Mouse (Mus musculus) heart, postnatal 0 days (tissue): ENCODE measurements around the gene Disp1. TPM values are rescaled to one million over a fixed set of nuclear protein-coding genes. Genes with fewer than 3 reads are reported as not detected.

Source experiments
- ATAC-seq: fragments of 200-750 bp; cut with Nextera tagmentation; 2 replicates; pipeline ENCODE4 v1.8.0; 2017; ENCODE audit warnings: low read depth, moderate number of reproducible peaks, moderate library complexity; ENCODE audit not compliant: insufficient read depth
- DNase-seq: peaks from one replicate; pipeline ENCODE4 v3.0.0-alpha.2; 2016; ENCODE audit warnings: low spot score
- H3K27ac ChIP-seq: fragments of 300-500 bp; sonication (generic); 2 replicates; pipeline ENCODE4 v1.5.1; 2014; ENCODE audit warnings: low read depth, mild to moderate bottlenecking
- H3K27me3 ChIP-seq: fragments of 300-500 bp; sonication (generic); 2 replicates; pipeline ENCODE4 v1.6.1; 2014; ENCODE audit warnings: low read length, mixed read lengths; ENCODE audit not compliant: control insufficient read depth, insufficient read depth
- H3K36me3 ChIP-seq: fragments of 300-500 bp; sonication (generic); replicated peaks from 2 replicates; pipeline ENCODE4 v1.6.1; 2014; ENCODE audit warnings: low read length, mixed read lengths; ENCODE audit not compliant: control insufficient read depth, insufficient read depth
- H3K4me1 ChIP-seq: fragments of 300-500 bp; sonication (generic); 2 replicates; pipeline ENCODE4 v1.6.1; 2014; ENCODE audit warnings: antibody characterized with exemption; ENCODE audit not compliant: control insufficient read depth, insufficient read depth
- H3K4me2 ChIP-seq: fragments of 300-500 bp; sonication (generic); 2 replicates; pipeline ENCODE4 v1.6.1; 2014; ENCODE audit warnings: low read depth, mild to moderate bottlenecking, low read length, moderate library complexity
- H3K4me3 ChIP-seq: fragments of 300-500 bp; sonication (generic); 2 replicates; pipeline ENCODE4 v1.5.1; 2014; ENCODE audit warnings: low read depth, low read length
- H3K9ac ChIP-seq: fragments of 300-500 bp; sonication (generic); replicated peaks from 2 replicates; pipeline ENCODE4 v1.6.1; 2014; ENCODE audit warnings: low read depth, low read length, mixed read lengths
- H3K9me3 ChIP-seq: fragments of 300-500 bp; sonication (generic); replicated peaks from 2 replicates; pipeline ENCODE4 v1.6.1; 2016; ENCODE audit warnings: low read length; ENCODE audit not compliant: control insufficient read depth
- CTCF ChIP-seq: IDR thresholded peaks from 2 replicates; pipeline ENCODE4 v1.5.1; 2016; ENCODE audit warnings: antibody characterized with exemption, control low read depth, low read depth
- EP300 ChIP-seq: IDR thresholded peaks from 2 replicates; pipeline ENCODE4 v1.6.1; 2016; ENCODE audit warnings: antibody characterized with exemption, low read depth
- WGBS: fragments of 180-500 bp; shearing (Covaris S2); extraction: QIAGEN DNeasy Blood & Tissue Kit; methylation state at CpG from one replicate; pipeline ENCODE4 v1.1.7; 2014; 5-methylcytosine and 5-hydroxymethylcytosine counted together
- polyA plus RNA-seq: library from polyadenylated mRNA; unstranded; fragments of >200 nt; fragmentation: Nextera tagmentation; extraction: Ambion mirVana; gene quantifications from 2 replicates; pipeline ENCODE4 v1.2.1, GENCODE M21; 2015
- total RNA-seq: library from RNA; depleted of rRNA; stranded (reverse); fragments of >200 nt; gene quantifications from 2 replicates; pipeline ENCODE4 v1.2.3, GENCODE M21; 2014; ENCODE audit warnings: low replicate concordance

The Disp1 gene
- total and polyA plus RNA-seq, 2 experiments from 2014 or later: 5.8 to 8.1 TPM

GRCm38 (mm10) chr1:183213850-183214249, 7.5 kb downstream of the Disp1 start:
- ATAC-seq: no peak
- H3K9ac ChIP-seq: no peak overlapping the region
- TF ChIP-seq EP300 (no peak), CTCF (no peak)
- WGBS: 93% methylated on average over 6 of the region's 6 CpGs
- no peak for DNase-seq
- no peaks in the 10 kb centered on the region for H3K4me1 ChIP-seq
- no peak overlapping the region for H3K27ac ChIP-seq
- no peak overlapping the region for H3K4me2 ChIP-seq
- H3K36me3 ChIP-seq: no peaks in the 10 kb centered on the region
- H3K9me3 ChIP-seq: no peaks in the 10 kb centered on the region
- no peak overlapping the region for H3K4me3 ChIP-seq
- H3K27me3 ChIP-seq: no peaks in the 10 kb centered on the region

GRCm38 (mm10) chr1:183212757-183213211, 8.5 kb downstream of the Disp1 start:
- H3K4me2 ChIP-seq: no peak overlapping the region
- no peaks in the 10 kb centered on the region for H3K36me3 ChIP-seq
- no peak overlapping the region for H3K27ac ChIP-seq
- no peak overlapping the region for H3K4me3 ChIP-seq
- no peak overlapping the region for H3K9ac ChIP-seq
- DNase-seq: no peak
- no peak for TF ChIP-seq CTCF
- TF ChIP-seq EP300: no peak
- no peaks in the 10 kb centered on the region for H3K9me3 ChIP-seq
- 54% methylated on average over 6 of the region's 6 CpGs for WGBS
- H3K4me1 ChIP-seq: no peaks in the 10 kb centered on the region
- no peak for ATAC-seq
- H3K27me3 ChIP-seq: no peaks in the 10 kb centered on the region

DNA sequence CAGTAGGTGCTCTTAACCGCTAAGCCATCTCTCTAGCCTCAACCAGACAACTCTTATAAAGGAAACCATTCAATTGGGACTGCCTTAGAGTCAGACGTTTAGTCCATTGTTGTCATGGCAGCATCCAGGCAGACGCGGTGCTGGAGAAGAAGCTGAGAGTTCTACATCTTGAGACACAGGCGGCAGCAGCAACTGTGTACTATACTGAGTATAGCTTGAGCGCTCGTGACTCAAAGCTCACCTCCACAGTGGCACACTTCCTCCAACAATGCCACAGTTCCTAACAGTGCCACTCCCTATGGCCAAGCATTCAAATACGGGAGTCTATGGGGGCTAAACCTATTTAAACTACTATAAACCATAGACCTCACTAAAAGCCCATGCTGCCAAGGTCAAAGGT, 11.2 kb downstream of the Disp1 start:
- no peak for TF ChIP-seq EP300
- TF ChIP-seq CTCF: no peak
- no peak for ATAC-seq

GRCm38 (mm10) chr1:183207623-183208022, 13.7 kb downstream of the Disp1 start:
- no peaks in the 10 kb centered on the region for H3K4me1 ChIP-seq
- H3K9ac ChIP-seq: no peak overlapping the region
- H3K36me3 ChIP-seq: no peaks in the 10 kb centered on the region
- H3K4me2 ChIP-seq: no peak overlapping the region
- H3K27ac ChIP-seq: no peak overlapping the region
- no peaks in the 10 kb centered on the region for H3K9me3 ChIP-seq
- 83% methylated on average over 6 of the region's 6 CpGs for WGBS
- H3K27me3 ChIP-seq: no peaks in the 10 kb centered on the region
- no peak overlapping the region for H3K4me3 ChIP-seq
- DNase-seq (no peak), ATAC-seq (no peak)
- TF ChIP-seq CTCF (no peak), EP300 (no peak)

More for the DNA sequence above, 11.2 kb downstream of the Disp1 start:
- no peak overlapping the region for H3K4me2 ChIP-seq
- no peak overlapping the region for H3K9ac ChIP-seq
- no peak overlapping the region for H3K27ac ChIP-seq
- no peaks in the 10 kb centered on the region for H3K27me3 ChIP-seq
- H3K4me3 ChIP-seq: no peak overlapping the region
- H3K4me1 ChIP-seq: no peaks in the 10 kb centered on the region
- H3K9me3 ChIP-seq: no peaks in the 10 kb centered on the region
- no peak for DNase-seq
- 88% methylated on average over 8 of the region's 8 CpGs for WGBS
- H3K36me3 ChIP-seq: no peaks in the 10 kb centered on the region

DNA sequence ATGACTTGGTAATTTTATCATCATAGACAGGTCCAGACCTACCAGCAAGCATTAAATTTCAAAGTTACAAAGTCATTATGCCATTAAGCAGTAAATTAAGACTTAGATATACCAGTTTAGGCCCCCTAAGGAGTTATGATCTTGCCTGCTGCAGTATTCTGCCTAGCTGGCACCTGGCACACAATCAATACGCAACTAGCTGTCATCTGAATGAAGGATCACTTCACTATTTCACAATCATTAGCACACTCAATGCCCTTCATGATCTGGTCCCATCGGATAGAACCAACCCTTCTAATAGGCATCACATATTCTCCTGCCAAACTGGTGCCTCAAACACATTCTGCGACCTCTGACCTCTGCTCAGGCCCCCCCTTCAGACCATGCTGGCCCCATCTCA, 14.2 kb downstream of the Disp1 start:
- Histone ChIP-seq H3K4me2 (no peak overlapping the region), H3K36me3 (no peaks in the 10 kb centered on the region), H3K4me3 (no peak overlapping the region), H3K27ac (no peak overlapping the region), H3K9me3 (no peaks in the 10 kb centered on the region), H3K4me1 (no peaks in the 10 kb centered on the region), H3K27me3 (no peaks in the 10 kb centered on the region), H3K9ac (no peak overlapping the region)
- DNase-seq: no peak
- ATAC-seq: no peak
- 91% methylated on average over 3 of the region's 3 CpGs for WGBS
- TF ChIP-seq CTCF (no peak), EP300 (no peak)

- no peaks in the 10 kb centered on the region for H3K4me1 ChIP-seq
- H3K27me3 ChIP-seq: no peaks in the 10 kb centered on the region
- no peak for TF ChIP-seq EP300
- TF ChIP-seq CTCF: no peak
- no peaks in the 10 kb centered on the region for H3K36me3 ChIP-seq
- no peak overlapping the region for H3K9ac ChIP-seq
- DNase-seq (no peak), ATAC-seq (no peak)
- no peak overlapping the region for H3K4me2 ChIP-seq
- no peak overlapping the region for H3K27ac ChIP-seq
- 90% methylated on average over 5 of the region's 5 CpGs for WGBS
- no peak overlapping the region for H3K4me3 ChIP-seq
- no peaks in the 10 kb centered on the region for H3K9me3 ChIP-seq
Measured at GRCm38 (mm10) chr1:183200926-183201325, 20.4 kb downstream of the Disp1 start.
